Mouse (Mus musculus) heart, embryonic 13.5 days (tissue): ENCODE results near the gene Rap1a. TPM values are rescaled to one million over a fixed set of nuclear protein-coding genes. Genes with fewer than 3 reads are reported as not detected.

Experiments
- ATAC-seq: fragments of 200-750 bp; cut with Nextera tagmentation; 2 replicates; pipeline ENCODE4 v1.8.0; 2017; ENCODE audit warnings: moderate TSS enrichment; ENCODE audit not compliant: insufficient number of reproducible peaks, low FRiP score, low TSS enrichment; ENCODE audit errors: extremely low read depth
- H3K27ac ChIP-seq: fragments of 300-500 bp; sonication (generic); replicated peaks from 2 replicates; pipeline ENCODE4 v1.5.1; 2015; ENCODE audit warnings: moderate library complexity, mild to moderate bottlenecking, inconsistent platforms
- H3K27me3 ChIP-seq: fragments of 300-500 bp; sonication (generic); replicated peaks from 2 replicates; pipeline ENCODE4 v1.6.1; 2015; ENCODE audit warnings: mild to moderate bottlenecking, inconsistent platforms
- H3K36me3 ChIP-seq: fragments of 300-500 bp; sonication (generic); 2 replicates; pipeline ENCODE4 v1.6.1; 2015; ENCODE audit warnings: mild to moderate bottlenecking, inconsistent platforms
- H3K4me1 ChIP-seq: fragments of 300-500 bp; sonication (generic); 2 replicates; pipeline ENCODE4 v1.6.1; 2015; ENCODE audit warnings: inconsistent platforms
- H3K4me2 ChIP-seq: fragments of 300-500 bp; sonication (generic); 2 replicates; pipeline ENCODE4 v1.6.1; 2015; ENCODE audit warnings: inconsistent platforms, mild to moderate bottlenecking, moderate library complexity
- H3K4me3 ChIP-seq: fragments of 300-500 bp; sonication (generic); 2 replicates; pipeline ENCODE4 v1.5.1; 2015; ENCODE audit warnings: moderate library complexity, mild to moderate bottlenecking, inconsistent platforms
- H3K9ac ChIP-seq: fragments of 300-500 bp; sonication (generic); 2 replicates; pipeline ENCODE4 v1.6.1; 2015; ENCODE audit warnings: inconsistent platforms, mild to moderate bottlenecking, moderate library complexity
- H3K9me3 ChIP-seq: fragments of 300-500 bp; sonication (generic); 2 replicates; pipeline ENCODE4 v1.6.1; 2016; ENCODE audit warnings: inconsistent platforms
- WGBS: fragments of 180-500 bp; shearing (Covaris S2); methylation state at CpG from one replicate; pipeline ENCODE4 v1.1.7; 2015; ENCODE audit warnings: mixed read lengths; 5-methylcytosine and 5-hydroxymethylcytosine counted together
- polyA plus RNA-seq: library from polyadenylated mRNA; unstranded; fragments of >200 nt; fragmentation: Nextera tagmentation; extraction: Ambion mirVana; gene quantifications from 2 replicates; pipeline ENCODE4 v1.2.1, GENCODE M21; 2015

Gene Rap1a
- polyA plus RNA-seq, 1 experiment from 2014 or later: 81.3 TPM

DNA sequence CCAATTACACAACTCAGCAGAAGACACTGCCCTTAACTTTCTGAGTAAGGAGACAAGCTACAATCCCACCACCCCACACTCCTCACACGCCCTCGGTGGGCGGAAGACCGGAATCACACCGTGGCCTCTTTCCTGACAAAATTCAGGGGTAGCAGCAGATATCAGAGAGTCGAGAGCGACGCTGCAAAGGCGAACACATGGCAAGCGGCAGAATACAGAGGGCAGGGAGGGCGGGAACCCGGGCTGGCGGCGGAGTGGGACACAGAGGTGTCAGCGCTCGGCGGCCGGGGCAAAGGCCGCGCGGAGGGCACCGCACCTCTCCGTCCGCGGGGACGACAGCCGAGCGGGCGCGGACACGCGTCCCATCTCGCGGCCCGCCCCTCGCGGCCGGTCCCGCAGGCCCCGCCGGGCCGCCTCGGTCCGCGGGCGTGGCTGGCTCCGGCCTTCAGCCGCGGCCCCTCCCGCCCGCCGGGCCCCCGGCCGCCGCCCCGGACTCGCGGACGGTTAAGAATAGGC, 403 bp downstream of the Rap1a start:
- under 1% methylated on average over 59 of the region's 59 CpGs for WGBS

DNA sequence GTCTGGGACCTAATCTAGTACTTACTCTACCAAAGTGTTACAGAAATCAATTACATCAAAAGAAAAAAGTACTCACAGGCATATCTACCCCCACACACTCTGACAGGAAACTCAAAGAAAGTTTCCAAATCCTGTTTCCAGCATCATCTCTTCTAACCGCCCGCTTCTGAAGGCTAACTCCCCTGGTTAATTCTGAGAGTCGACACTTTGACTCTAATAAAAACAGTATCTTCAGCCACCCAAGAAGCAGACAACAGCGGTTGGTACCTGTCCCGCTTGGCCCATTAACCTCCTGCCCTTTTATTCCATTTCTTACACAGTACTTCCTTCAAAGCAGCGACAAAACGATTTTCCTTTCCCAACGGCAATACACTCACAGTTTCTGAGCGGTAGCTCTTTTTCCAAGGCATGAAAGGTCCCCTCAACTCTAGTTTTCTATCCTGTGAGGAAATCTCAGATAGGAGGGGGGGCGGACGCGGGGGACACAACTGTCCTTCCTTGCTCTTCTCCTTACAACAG, 921 bp downstream of the Rap1a start:
- WGBS: 2% methylated on average over 12 of the region's 12 CpGs
- H3K4me1 ChIP-seq: peaks cover 54% of the 10 kb centered on the region
- peak overlapping the region; percentile 97 for H3K9ac ChIP-seq
- H3K4me2 ChIP-seq: peak overlapping the region; percentile 89
- no peaks in the 10 kb centered on the region for H3K36me3 ChIP-seq
- peak overlapping the region; percentile 93 for H3K27ac ChIP-seq
- H3K9me3 ChIP-seq: no peaks in the 10 kb centered on the region
- ATAC-seq: no peak
- peaks cover 30% of the 10 kb centered on the region for H3K27me3 ChIP-seq
- peak overlapping the region; percentile 88 for H3K4me3 ChIP-seq

More for the DNA sequence above, 403 bp downstream of the Rap1a start:
- H3K36me3 ChIP-seq: no peaks in the 10 kb centered on the region
- peak overlapping the region; percentile 89 for H3K4me2 ChIP-seq
- peak overlapping the region; percentile 88 for H3K4me3 ChIP-seq
- H3K27ac ChIP-seq: peak overlapping the region; percentile 93
- H3K9me3 ChIP-seq: no peaks in the 10 kb centered on the region
- H3K4me1 ChIP-seq: peaks cover 54% of the 10 kb centered on the region
- peaks cover 35% of the 10 kb centered on the region for H3K27me3 ChIP-seq
- peak overlapping the region; percentile 97 for H3K9ac ChIP-seq
- ATAC-seq: peak; percentile 85

DNA sequence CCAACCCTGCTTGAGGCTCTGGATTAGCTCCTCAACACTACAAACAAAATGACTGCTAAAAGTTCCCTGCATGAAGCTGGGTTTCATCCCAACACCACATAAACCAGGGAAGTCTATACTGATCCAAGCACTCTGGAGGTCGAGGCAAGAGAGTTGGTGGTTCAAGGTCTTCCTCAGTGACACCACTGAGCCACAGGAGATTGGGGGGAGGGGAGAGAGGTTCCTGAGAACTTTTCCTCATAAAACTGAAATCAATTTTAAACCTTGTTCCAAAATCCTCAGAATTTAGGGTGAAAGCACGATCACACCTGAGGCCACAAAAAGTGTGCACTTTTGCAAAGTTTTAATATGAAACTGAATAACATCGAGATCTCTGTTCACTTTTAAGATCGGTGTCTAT, 1.8 kb downstream of the Rap1a start:
- Histone ChIP-seq H3K27me3 (peaks cover 22% of the 10 kb centered on the region), H3K4me2 (peak overlapping the region; percentile 89), H3K9me3 (no peaks in the 10 kb centered on the region), H3K27ac (no peak overlapping the region), H3K36me3 (no peaks in the 10 kb centered on the region), H3K9ac (no peak overlapping the region), H3K4me3 (peak overlapping the region; percentile 88), H3K4me1 (peaks cover 54% of the 10 kb centered on the region)
- ATAC-seq: no peak
- WGBS: 68% methylated on average over 4 of the region's 4 CpGs

DNA sequence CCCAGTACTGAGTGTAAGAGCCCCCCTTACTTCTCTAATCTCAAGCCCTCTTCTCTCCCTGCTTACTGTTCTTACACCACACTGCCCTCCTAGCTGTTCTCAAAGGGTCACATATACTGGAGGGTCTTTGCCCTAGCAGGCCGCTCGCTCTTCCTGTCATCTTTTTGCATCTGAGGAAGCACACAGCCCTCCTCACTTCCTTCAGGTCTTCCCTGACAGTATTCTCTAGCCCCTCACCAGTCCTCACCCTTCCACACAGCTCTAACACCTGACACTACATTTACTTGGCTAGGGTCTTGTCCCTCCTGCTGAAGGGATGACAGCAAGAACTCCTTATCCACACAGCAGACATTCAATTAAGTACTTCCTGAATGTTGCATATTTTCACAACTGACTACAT, 2.4 kb downstream of the Rap1a start:
- Histone ChIP-seq H3K4me3 (peak overlapping the region; percentile 88), H3K9ac (peak overlapping the region; percentile 4; the same call in 1 of the 2 replicates), H3K4me1 (peaks cover 52% of the 10 kb centered on the region), H3K9me3 (no peaks in the 10 kb centered on the region), H3K27ac (no peak overlapping the region), H3K4me2 (peak overlapping the region; percentile 89), H3K36me3 (no peaks in the 10 kb centered on the region), H3K27me3 (peaks cover 16% of the 10 kb centered on the region)
- ATAC-seq: no peak
- WGBS: 71% methylated on average over 2 of the region's 2 CpGs

DNA sequence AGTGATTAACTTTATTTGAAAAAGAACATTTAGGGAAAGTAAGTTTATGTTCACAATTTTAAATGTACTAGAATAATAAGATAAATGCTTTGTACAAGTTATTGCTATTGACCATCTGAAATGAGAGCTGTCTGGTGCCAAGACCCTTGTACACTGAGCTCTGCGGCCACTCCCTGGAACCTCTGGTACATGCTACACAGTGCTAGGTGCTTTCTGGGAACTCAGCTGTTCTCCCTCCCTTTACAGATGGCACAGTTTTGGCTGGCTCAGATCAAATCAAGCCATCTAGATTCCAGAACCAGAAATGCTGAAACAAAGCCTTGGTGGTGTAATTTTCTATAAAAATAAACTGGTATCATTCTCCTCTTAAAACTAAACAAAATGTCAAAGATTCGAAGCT, 3.7 kb downstream of the Rap1a start:
- Histone ChIP-seq H3K27me3 (peaks cover 4% of the 10 kb centered on the region; the same call in 1 of the 2 replicates), H3K4me3 (no peak overlapping the region), H3K36me3 (no peaks in the 10 kb centered on the region), H3K27ac (no peak overlapping the region), H3K4me2 (no peak overlapping the region), H3K9ac (no peak overlapping the region), H3K9me3 (no peaks in the 10 kb centered on the region), H3K4me1 (peaks cover 39% of the 10 kb centered on the region)
- WGBS: 71% methylated on average over 2 of the region's 2 CpGs
- no peak for ATAC-seq

DNA sequence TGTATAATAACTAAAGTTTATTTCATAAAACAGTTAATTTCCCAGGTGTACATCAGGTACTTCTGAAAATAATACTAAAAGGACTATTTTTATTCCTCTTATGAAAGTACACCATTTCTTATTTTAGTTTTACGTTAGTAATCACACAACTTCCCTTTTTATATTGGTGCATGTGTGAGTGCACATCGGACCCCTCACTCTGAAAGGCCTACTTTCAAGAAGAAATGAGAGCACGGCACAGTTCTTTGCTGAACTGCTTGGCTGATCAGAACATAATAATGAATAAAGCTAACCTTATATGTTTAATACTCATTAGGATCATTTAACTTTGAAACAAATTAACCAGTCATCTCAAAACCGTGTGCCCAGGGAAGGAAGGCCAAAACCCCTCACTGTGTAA, 4.4 kb downstream of the Rap1a start:
- Histone ChIP-seq H3K4me3 (no peak overlapping the region), H3K9ac (no peak overlapping the region), H3K4me2 (no peak overlapping the region), H3K9me3 (no peaks in the 10 kb centered on the region), H3K27ac (no peak overlapping the region), H3K4me1 (peaks cover 33% of the 10 kb centered on the region), H3K27me3 (no peaks in the 10 kb centered on the region), H3K36me3 (no peaks in the 10 kb centered on the region)
- no peak for ATAC-seq
- 84% methylated on average over 4 of the region's 4 CpGs for WGBS

DNA sequence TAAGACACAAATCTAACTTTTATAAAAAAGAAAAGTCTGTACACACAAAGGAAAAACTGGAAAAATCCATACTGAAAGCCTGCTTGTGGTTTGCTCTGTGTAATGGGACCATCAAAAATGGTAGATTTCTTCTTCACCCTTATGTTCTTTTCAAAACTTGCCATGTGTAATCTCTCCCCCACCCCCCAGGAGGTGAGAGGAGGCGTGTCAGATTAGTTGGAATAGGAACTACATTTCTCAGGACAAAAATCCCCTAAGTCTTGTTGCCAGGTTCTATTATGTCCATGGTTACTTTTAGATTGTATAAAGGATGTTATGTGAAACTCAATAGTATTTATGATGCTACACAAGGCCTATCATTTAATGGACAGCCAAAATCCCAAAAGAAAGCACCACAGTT, 6.8 kb downstream of the Rap1a start:
- Histone ChIP-seq H3K4me2 (no peak overlapping the region), H3K9me3 (peaks cover 7% of the 10 kb centered on the region; the same call in 1 of the 2 replicates), H3K27ac (no peak overlapping the region), H3K4me1 (peaks cover 19% of the 10 kb centered on the region), H3K9ac (no peak overlapping the region), H3K27me3 (no peaks in the 10 kb centered on the region), H3K36me3 (peaks cover 17% of the 10 kb centered on the region), H3K4me3 (no peak overlapping the region)
- 78% methylated on average over 1 of the region's 1 CpGs for WGBS
- ATAC-seq: no peak

DNA sequence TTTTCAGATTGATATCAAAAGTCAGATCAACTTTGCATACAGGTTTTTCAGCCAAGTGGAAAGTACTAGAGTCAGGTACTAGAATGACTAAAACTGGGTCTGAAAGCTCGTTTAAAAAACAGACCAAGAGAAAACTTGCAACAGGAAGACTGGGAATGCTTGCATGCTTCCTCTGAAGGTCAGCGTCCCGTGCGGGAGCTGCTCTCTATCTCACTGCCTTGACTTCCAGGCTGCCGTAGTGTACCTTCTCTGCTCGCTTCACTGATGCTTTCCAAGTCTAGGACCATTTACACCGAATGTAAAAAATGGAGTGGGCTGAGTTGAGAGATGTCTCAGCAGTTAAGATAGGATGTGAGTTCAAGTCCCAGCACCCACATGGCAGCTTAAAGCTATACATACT, 8.8 kb downstream of the Rap1a start:
- WGBS: 72% methylated on average over 7 of the region's 7 CpGs
- no peak overlapping the region for H3K4me2 ChIP-seq
- ATAC-seq: no peak

DNA sequence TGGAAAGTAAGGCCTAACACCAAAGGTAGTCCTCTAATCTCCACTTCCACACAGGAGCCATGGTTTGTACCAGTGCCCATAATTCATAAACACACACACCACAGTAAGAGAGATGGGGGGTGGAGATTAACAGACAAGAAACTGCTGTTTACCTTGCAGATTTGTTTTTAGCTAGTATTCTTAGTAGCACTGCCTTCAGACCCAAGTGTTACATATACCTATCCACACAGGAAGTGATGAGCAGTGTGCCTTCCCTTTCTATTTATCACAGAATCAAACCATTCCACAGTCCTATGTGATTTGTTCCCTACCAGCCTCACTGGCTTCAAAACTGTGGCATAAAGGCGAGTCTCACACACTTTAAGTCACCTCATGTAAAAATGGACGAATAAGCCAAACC, 10.0 kb downstream of the Rap1a start:
- no peaks in the 10 kb centered on the region for H3K27me3 ChIP-seq
- H3K27ac ChIP-seq: no peak overlapping the region
- no peak overlapping the region for H3K9ac ChIP-seq
- H3K9me3 ChIP-seq: peaks cover 7% of the 10 kb centered on the region; the same call in 1 of the 2 replicates
- H3K36me3 ChIP-seq: peaks cover 43% of the 10 kb centered on the region
- ATAC-seq: no peak
- no peak overlapping the region for H3K4me2 ChIP-seq
- H3K4me1 ChIP-seq: peaks cover 3% of the 10 kb centered on the region
- WGBS: 91% methylated on average over 2 of the region's 2 CpGs
- no peak overlapping the region for H3K4me3 ChIP-seq

More for the DNA sequence above, 8.8 kb downstream of the Rap1a start:
- Histone ChIP-seq H3K4me1 (peaks cover 6% of the 10 kb centered on the region), H3K9ac (no peak overlapping the region), H3K27ac (no peak overlapping the region), H3K27me3 (no peaks in the 10 kb centered on the region), H3K4me3 (no peak overlapping the region), H3K36me3 (peaks cover 33% of the 10 kb centered on the region), H3K9me3 (peaks cover 7% of the 10 kb centered on the region; the same call in 1 of the 2 replicates)

DNA sequence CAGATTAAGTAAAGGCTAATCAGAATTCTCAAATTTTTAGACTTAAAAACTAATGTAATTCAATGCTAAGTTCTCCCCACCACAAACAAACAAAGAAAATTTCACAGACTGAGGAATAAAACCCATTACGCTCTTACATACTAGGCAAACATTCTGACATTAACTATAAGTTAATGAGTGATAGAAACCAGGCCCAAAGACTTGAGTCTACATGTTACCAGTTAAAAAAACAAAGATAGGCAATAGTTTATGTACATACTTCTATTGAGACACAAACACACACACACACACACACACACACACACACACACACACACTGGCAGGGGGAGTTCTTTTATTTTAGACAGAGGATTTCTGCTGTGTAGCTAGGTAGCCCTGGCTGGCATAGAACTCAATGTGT, 10.8 kb downstream of the Rap1a start:
- peaks cover 3% of the 10 kb centered on the region for H3K4me1 ChIP-seq
- 95% methylated on average over 1 of the region's 1 CpGs for WGBS
- no peak overlapping the region for H3K27ac ChIP-seq
- H3K4me2 ChIP-seq: no peak overlapping the region
- H3K36me3 ChIP-seq: peaks cover 43% of the 10 kb centered on the region
- no peak overlapping the region for H3K4me3 ChIP-seq
- no peak overlapping the region for H3K9ac ChIP-seq
- no peak for ATAC-seq
- H3K27me3 ChIP-seq: no peaks in the 10 kb centered on the region
- H3K9me3 ChIP-seq: peaks cover 7% of the 10 kb centered on the region; the same call in 1 of the 2 replicates

DNA sequence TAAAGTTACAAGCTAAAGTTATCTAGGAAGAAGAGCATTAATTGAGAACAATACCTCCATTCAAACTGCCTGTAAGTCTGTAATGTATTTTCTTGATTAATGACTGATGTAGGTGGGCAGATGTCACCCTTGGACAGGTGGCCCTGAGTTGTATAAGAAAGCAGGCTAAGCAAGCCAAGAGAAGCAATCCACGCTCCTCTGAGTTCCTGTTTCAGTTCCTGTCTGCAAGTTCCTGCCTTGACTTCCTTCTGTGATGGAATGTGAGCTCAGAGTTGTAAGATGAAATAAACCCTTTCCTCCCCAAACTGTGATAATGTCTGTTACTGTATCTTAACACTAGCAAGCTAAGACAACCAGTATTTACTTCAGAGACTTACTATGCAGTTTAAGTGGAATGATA, 11.4 kb downstream of the Rap1a start:
- Histone ChIP-seq H3K27ac (no peak overlapping the region), H3K4me1 (peaks cover 3% of the 10 kb centered on the region), H3K4me2 (no peak overlapping the region), H3K36me3 (peaks cover 43% of the 10 kb centered on the region), H3K9me3 (peaks cover 7% of the 10 kb centered on the region; the same call in 1 of the 2 replicates), H3K4me3 (no peak overlapping the region), H3K9ac (no peak overlapping the region), H3K27me3 (no peaks in the 10 kb centered on the region)
- WGBS: 79% methylated on average over 1 of the region's 1 CpGs
- ATAC-seq: no peak

DNA sequence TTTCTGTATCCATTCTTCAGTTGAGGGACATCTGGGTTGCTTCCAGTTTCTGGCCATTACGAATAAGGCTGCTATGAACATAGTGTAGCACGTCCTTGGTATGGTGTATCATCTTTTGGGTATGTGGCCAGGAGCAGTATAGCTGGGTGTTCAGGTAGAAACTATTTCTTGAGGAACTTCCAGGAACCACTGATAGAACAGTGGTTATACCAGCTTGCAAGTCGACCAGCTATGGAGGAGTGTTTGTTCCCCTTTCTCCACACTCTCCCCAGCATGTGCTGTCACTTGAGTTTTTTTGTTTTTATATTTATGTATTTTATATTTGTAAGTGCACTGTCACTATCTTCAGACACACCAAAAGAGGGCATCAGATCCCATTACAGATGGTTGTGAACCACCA, 13.8 kb downstream of the Rap1a start:
- Histone ChIP-seq H3K9ac (no peak overlapping the region), H3K9me3 (peaks cover 7% of the 10 kb centered on the region; the same call in 1 of the 2 replicates), H3K4me3 (no peak overlapping the region), H3K4me2 (no peak overlapping the region), H3K27me3 (no peaks in the 10 kb centered on the region), H3K4me1 (peaks cover 18% of the 10 kb centered on the region), H3K36me3 (peaks cover 43% of the 10 kb centered on the region), H3K27ac (no peak overlapping the region)
- WGBS: 86% methylated on average over 3 of the region's 3 CpGs
- no peak for ATAC-seq
